Mouse (Mus musculus): ENCODE measurements at regions not wholly inside any gene's neighbourhood (a gene's known extent, or its start where the extent isn't known, plus 50 kb on each side); places are given as distances from the start of the nearest gene placed in this dataset.
"Not testable (repeated sequence)": the region's sequence is repeated elsewhere in the genome, so short reads cannot be mapped to it uniquely, and the experiment has no call there.

- DNase-seq (ENCODE audit: low spot score in 2 of 2), result no peak
Measured at GRCm38 (mm10) chr11:91524019-91524418, 53.3 kb downstream of the Kif2b start.

DNA sequence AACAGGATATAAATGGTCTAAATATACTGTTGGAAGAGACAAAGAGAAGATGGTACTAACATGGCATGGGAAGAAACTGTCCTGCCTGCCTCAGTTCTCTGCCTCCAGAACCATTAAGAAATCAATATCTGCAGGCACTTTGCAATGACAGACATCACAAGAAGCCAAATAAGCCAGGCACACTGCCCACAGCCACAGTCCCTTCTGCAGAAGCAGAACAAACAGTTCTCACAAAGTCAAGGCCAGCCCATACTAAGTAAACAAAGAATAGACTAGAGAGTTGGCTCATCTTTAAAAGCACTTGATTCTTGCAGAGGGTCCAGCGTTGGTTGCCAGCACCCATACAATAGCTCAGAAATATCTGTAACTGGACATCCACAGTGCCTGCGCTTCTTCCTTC lies 98.1 kb downstream of the Kif2b start:
- DNase-seq (ENCODE audit: low spot score in 2 of 2), result no peak

DNA sequence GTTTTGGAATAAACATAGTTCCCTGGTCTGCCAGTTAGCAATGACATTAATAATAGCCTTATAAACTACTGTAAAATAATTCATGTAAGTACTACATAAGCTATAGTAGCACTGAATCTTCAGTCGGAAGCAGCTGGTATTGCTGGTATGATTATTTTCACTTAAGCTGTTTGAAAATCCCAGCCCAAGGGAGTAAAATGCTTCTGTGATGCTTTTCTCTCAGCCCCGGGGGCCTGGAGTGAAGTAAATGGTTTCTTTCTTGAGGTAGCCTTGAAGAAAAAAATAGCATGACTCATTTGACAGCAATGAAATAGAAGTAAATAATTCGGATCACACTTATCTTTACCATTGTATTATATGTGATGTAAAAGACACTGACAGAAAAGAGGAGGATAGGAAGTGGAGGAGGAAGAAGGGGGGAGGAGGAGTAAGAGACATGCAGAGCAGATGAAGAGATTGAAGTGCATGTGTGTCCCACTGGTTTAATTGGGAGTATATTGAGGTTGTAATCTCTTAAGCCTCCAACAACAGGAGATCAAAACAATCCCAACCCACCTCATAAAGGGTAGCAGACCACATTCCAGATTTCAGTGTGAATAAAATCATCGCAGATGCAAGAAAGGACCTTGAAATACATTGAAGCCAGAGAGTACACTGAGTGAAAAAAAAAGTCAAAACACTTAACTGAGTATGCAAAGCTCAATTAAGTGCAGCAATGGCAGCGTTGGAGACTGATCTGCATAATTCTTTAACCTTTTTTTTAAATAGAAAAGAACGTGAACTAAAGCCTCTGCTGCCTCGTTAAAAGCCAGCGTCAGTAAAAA lies 113.6 kb downstream of the Kif2b start:
- DNase-seq (ENCODE audit: low spot score in 2 of 2), result no peak

DNA sequence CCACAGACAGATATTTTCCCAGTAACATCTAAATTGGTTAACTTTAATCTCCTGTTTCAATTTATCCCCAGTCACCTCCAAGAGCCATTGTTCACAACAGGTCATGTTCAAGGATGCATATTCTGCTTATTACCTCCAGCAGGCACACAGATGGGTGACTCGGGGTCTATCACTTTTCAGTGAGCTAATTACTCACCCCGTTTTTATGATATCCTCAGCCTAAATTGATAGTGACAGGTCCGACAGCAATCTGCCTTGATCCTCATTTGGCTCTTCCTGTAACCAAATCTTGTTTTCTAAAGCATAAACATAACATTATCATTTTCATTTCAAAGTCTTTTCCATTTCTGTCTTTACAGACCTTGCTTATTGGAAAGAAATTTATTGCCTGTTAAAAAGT lies 115.4 kb downstream of the Kif2b start:
- no peak for DNase-seq (ENCODE audit: low spot score in 2 of 2)

GRCm38 (mm10) chr11:91442361-91442760 lies 135.0 kb downstream of the Kif2b start:
- DNase-seq (ENCODE audit: low spot score in 2 of 2), result no peak

GRCm38 (mm10) chr11:91432195-91432594 lies 145.2 kb downstream of the Kif2b start:
- no peak for DNase-seq (ENCODE audit: low spot score in 2 of 2)

GRCm38 (mm10) chr11:91426731-91427130 lies 150.6 kb downstream of the Kif2b start:
- no peak for DNase-seq (ENCODE audit: low spot score in 2 of 2)

DNA sequence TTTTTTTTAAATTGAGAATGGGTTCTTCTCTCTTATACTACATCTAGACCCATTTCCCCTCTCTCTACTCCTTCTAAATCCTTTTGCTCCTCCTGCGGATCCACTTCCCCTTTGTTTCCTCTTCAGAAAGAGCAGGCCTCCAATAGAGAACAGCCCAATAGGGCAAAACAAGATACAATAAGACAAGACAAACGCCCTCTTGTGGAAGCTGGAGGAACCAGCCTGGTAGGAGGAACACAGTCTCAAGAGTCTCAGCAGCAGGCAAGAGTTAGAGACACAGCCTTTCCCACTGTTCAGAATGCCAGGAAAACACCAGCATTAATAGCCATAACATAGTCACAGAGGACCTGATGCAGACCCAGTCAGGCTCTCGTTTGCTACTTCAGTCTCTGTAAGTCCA lies 190.2 kb downstream of the Kif2b start:
- DNase-seq (ENCODE audit: low spot score in 2 of 2), result no peak

DNA sequence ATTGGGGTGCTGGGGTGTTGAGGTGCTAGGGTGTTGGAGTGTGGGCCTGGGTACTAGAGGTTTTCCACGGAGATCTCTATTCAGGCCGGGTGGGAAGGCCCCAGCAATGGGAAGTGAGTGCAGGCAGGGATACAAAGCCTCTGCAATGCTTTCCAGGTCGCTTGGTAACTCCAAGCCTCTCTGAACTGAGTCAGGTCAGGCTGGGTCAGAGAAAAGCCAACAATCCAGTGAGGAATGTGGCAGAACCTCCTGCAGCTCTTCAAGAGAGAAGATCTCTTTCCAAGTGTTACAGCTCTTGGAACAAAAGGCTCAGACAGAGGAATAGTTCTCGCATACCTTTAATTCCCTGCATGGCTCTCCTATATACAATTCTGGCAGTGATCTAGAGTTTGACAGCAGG lies 220.3 kb downstream of the Kif2b start:
- no peak for DNase-seq (ENCODE audit: low spot score in 2 of 2)

DNA sequence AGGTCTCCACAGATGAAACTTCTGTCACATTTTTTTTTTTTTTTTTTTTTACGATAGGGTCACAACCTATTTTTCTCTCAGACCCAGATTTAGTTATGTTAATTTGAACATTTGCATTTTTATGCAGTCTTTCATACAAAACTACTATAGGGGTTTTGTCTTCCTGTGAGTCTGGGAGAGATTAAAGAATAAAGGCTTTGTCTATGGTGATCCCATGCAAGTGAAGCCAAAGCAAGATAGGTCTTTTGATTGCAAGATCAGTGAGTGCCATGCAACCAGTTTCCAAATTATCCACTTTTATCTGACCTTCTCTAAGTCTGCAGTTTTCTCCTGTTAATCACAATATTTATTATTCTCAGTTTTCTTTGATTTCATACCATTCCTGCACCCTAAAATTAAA lies 234.7 kb downstream of the Kif2b start:
- DNase-seq (ENCODE audit: low spot score in 2 of 2), result no peak

DNA sequence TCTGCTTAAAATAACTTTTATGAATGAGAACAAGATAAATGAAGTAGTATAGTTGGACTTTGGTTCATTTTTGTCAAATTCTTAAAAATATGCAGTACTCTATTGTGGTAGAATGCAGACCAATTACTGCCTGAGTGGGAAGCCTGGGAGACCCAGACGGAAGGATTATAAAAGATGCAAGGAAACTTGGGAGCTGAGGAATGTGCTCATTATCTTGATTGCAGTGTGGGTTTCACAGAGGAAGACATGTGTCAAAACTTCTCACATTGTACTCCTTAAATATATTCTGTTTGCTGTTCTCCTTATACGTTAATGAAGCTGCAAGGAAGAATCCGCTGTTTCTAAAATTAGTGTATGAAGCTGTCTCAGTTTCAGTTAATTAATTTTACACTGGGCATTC lies 244.3 kb downstream of the Kif2b start:
- DNase-seq (ENCODE audit: low spot score in 2 of 2), result no peak

- no peak for DNase-seq (ENCODE audit: low spot score in 2 of 2)
Measured at GRCm38 (mm10) chr11:91327543-91327942, 249.8 kb downstream of the Kif2b start.

- DNase-seq (ENCODE audit: low spot score in 2 of 2), result no peak
Measured at GRCm38 (mm10) chr11:91310212-91310742, 267.1 kb downstream of the Kif2b start.

DNA sequence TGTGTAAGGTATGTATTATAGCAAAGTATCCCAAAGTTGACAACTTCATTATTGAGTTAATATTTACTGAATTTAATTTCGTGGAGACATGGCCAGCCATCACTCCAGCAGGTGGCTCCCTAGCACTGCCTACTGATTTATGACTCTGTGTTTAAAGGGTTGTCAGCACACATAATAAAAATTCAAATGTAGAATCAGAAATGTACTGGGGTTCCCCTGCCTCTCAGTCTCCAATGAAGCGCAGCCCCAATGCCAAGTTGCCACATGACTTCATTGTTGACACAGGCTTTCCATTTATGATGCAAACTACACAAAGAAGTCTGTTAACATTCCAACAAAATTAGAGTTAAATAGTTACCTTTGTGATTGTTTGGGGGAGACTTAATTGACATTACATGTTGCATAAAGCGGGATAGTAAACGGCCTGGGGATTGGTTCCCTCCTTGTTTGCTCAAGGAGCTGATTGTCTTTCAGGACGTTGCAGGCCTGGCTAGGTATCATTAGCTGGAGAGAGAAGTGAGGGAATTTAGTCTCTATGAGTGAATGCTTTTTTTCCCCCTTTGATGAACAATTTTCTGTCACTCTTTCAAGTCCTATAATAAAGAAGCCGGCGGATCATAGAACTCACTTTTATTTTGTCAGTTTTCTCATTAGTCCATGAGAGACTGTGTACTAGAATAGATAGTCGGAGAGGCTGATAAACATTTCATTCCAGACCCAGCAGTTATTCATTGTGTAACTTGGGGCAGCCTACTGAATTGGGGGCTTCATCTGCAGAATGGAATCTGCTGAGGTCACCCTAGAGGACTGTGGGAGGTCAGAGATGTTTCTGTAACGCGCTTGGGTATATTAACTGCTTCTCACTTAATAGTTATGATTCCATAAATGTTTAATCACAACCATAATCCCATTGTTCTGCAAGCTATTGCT lies 287.9 kb downstream of the Kif2b start:
- DNase-seq (ENCODE audit: low spot score in 2 of 2), result peak in 1 of 2 experiments; percentile 6

GRCm38 (mm10) chr11:91286376-91286775 lies 291.0 kb downstream of the Kif2b start:
- DNase-seq (ENCODE audit: low spot score in 2 of 2), result no peak

- DNase-seq (ENCODE audit: low spot score in 2 of 2), result no peak
Measured at GRCm38 (mm10) chr11:91262216-91262615, 315.1 kb downstream of the Kif2b start.

GRCm38 (mm10) chr11:91242061-91242460 lies 335.3 kb downstream of the Kif2b start:
- DNase-seq (ENCODE audit: low spot score in 2 of 2), result not testable (repeated sequence)

- DNase-seq (ENCODE audit: low spot score in 2 of 2), result no peak
Measured at GRCm38 (mm10) chr11:91216158-91216557, 361.2 kb downstream of the Kif2b start.

- no peak for DNase-seq (ENCODE audit: low spot score in 2 of 2)
Measured at GRCm38 (mm10) chr11:91213104-91213503, 364.3 kb downstream of the Kif2b start.

DNA sequence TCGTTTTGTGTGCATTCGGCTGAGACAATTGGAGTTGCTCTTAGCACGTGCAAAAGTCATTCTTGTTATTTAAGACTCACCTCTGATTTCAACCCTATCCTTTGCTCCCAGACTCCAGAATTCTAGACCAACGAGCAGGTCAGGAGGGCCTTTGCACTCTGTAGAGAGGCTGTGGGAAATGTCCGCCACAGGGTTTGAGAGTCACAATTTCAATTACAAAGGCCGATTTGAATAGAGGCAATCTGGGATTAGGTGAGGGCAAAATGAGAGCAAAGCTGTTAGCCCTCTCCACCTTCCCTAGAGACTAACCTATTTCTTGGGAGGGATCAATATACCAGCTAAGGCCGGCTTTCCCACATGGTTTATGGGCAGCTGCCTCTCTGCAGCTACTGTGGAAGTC lies 370.9 kb downstream of the Kif2b start:
- DNase-seq (ENCODE audit: low spot score in 2 of 2), result no peak

DNA sequence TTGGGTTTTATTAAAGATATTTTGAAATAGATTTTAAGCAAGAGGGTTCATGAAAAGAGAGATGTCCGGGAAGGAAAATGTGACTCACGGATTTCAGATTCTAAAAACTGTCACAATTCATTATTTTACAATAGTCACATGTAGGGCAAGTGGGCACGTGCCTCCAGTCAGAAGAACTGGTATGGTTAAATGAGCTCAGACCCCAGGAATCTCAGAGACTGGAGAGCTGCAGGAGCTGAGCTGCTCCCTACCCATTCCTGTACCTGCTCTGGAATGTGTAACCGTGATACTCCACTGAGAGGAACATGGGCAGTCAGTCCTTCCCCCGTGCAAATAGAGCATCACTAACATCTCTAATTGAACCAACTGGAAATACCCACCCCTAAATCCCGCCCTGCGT lies 372.9 kb downstream of the Kif2b start:
- no peak for DNase-seq (ENCODE audit: low spot score in 2 of 2)

DNA sequence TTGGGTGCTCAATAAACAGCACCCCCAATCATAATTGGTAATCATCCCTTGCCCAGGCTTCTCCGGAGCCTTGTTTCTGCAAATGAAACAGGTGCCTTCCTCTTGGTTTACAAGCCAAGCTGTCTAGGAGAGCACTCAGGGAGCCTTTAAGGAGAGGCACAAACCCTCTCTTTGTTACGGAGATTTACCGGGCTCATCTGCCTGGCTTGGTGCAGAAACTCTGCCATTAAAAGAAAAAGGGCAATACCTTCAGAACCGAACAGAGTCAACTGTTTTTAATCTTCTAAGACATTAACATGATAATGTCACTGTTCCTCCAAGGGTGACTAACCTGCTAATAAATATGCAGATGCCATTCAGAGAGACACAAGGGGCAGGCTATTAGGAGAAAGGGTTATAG lies 380.5 kb downstream of the Kif2b start:
- no peak for DNase-seq (ENCODE audit: low spot score in 2 of 2)
